Comparison of ENCODE assay signal across 20 mouse cellular contexts in genomic region chr11:85737227-85737626, GRCm38 (mm10).
DNase-seq lines count a peak whose midpoint lies in the region; ATAC-seq and TF ChIP-seq lines count a peak whose summit lies in the region.
"Had no signal": no experiment of that assay in that cellular context is flagged by ENCODE, and none has a peak within 500 bp of the region (broad histone marks: within the 10 kb centered on the region; RNA-seq: fewer than 3 reads in every experiment).

No protein-coding gene starts in this region.

- 21% methylated on average over 9 of the region's 9 CpGs for WGBS in lung, embryonic 15.5 days
- WGBS in lung, adult 2 months, result 61% methylated on average over 9 of the region's 9 CpGs
- 26% methylated on average over 9 of the region's 9 CpGs for WGBS in stomach, embryonic 16.5 days

- peak overlapping the region; percentile 77 for H3K27ac ChIP-seq in gastrocnemius, adult 2 months
- peak overlapping the region; percentile 94 for H3K27ac ChIP-seq in lung, embryonic 15.5 days
- peak overlapping the region; percentile 50; the same call in 1 of the 2 replicates for H3K27ac ChIP-seq in stomach, embryonic 16.5 days (ENCODE audit: low read length)
- H3K27ac ChIP-seq: heart, adult 2 months; hindbrain, embryonic 13.5 days; midbrain, embryonic 12.5 days had no signal

- no peak overlapping the region for H3K4me3 ChIP-seq in gastrocnemius, adult 2 months
- no peak overlapping the region for H3K4me3 ChIP-seq in lung, embryonic 15.5 days
- H3K4me3 ChIP-seq in lung, adult 2 months (replicated peaks; ENCODE audit: extremely low read depth, low read depth, low read length), result no peak overlapping the region
- H3K4me3 ChIP-seq in stomach, embryonic 16.5 days (replicated peaks; ENCODE audit: low read length), result no peak overlapping the region
- H3K4me3 ChIP-seq: embryonic facial prominence, embryonic 13.5 days; heart, adult 2 months; hindbrain, embryonic 13.5 days; midbrain, embryonic 12.5 days had no signal

- no peak overlapping the region for H3K4me2 ChIP-seq in lung, embryonic 15.5 days
- no peak overlapping the region for H3K4me2 ChIP-seq in stomach, embryonic 16.5 days (ENCODE audit: low read depth, low read length)
- H3K4me2 ChIP-seq: embryonic facial prominence, embryonic 13.5 days; hindbrain, embryonic 13.5 days; liver, embryonic 11.5 days; midbrain, embryonic 12.5 days had no signal

- no peak overlapping the region for H3K9ac ChIP-seq in lung, embryonic 15.5 days
- no peak overlapping the region for H3K9ac ChIP-seq in stomach, embryonic 16.5 days (ENCODE audit: low read length)
- H3K9ac ChIP-seq: embryonic facial prominence, embryonic 13.5 days; hindbrain, embryonic 13.5 days; midbrain, embryonic 12.5 days had no signal

- TF ChIP-seq POLR2A in lung, adult 2 months (IDR thresholded peaks at IDR 0.05; ENCODE audit: borderline replicate concordance, extremely low read depth, low read depth, low read length), result no peak

- no peak for TF ChIP-seq CTCF in gastrocnemius, adult 2 months (IDR thresholded peaks at IDR 0.05)
- TF ChIP-seq CTCF in lung, adult 2 months (IDR thresholded peaks at IDR 0.05; ENCODE audit: insufficient read depth, low read length), result no peak

- no peak for DNase-seq in gastrocnemius, adult 2 months
- DNase-seq in gastrocnemius, postnatal 4 days (ENCODE audit: low spot score in 2 of 2), result no peak
- no peak for DNase-seq in lung, adult 2 months
- peak; percentile 72 for DNase-seq in forelimb bud, embryonic 11.5 days (ENCODE audit: low read depth, low spot score)
- DNase-seq in frontal cortex, postnatal 10 days (ENCODE audit: low spot score in 2 of 2), result no peak
- DNase-seq: adrenal gland, postnatal 36 days; cerebellum, adult 9-11 months; heart, adult 2 months; kidney, adult 9 months; layer of hippocampus, adult 9-11 months; lung, postnatal 4 days; thymus, adult 18-20 months had no signal

- H3K27me3 ChIP-seq in lung, embryonic 15.5 days, result no peaks in the 10 kb centered on the region
- H3K27me3 ChIP-seq in stomach, embryonic 16.5 days (ENCODE audit: control insufficient read depth, insufficient read depth, low read length), result no peaks in the 10 kb centered on the region
- H3K27me3 ChIP-seq: embryonic facial prominence, embryonic 13.5 days had no signal

- H3K9me3 ChIP-seq in lung, embryonic 15.5 days, result no peaks in the 10 kb centered on the region
- no peaks in the 10 kb centered on the region for H3K9me3 ChIP-seq in stomach, embryonic 16.5 days (replicated peaks; ENCODE audit: control insufficient read depth, low read length)
- H3K9me3 ChIP-seq: embryonic facial prominence, embryonic 13.5 days; hindbrain, embryonic 13.5 days; midbrain, embryonic 12.5 days had no signal

- intact Hi-C loops in gastrocnemius, adult 2 months (cut with DNase I), result no loop called here

- H3K36me3 ChIP-seq in lung, embryonic 15.5 days, result no peaks in the 10 kb centered on the region
- H3K36me3 ChIP-seq in stomach, embryonic 16.5 days (ENCODE audit: control insufficient read depth, insufficient read depth, low read length), result no peaks in the 10 kb centered on the region
- H3K36me3 ChIP-seq: embryonic facial prominence, embryonic 13.5 days; hindbrain, embryonic 13.5 days; midbrain, embryonic 12.5 days had no signal

- peak; percentile 63 for ATAC-seq in lung, embryonic 15.5 days (ENCODE audit: borderline replicate concordance, extremely low read depth, low FRiP score, low TSS enrichment)
- peak; percentile 80; the same call in 1 of the 2 replicates for ATAC-seq in stomach, embryonic 16.5 days (ENCODE audit: insufficient read depth, low FRiP score)
- ATAC-seq in CD4-positive, CD25-positive, alpha-beta regulatory T cell, adult 4 months, result no peak
- ATAC-seq: activated CD4-positive, CD25-positive, alpha-beta regulatory T cell, adult 4 months had no signal

- H3K4me1 ChIP-seq in lung, embryonic 15.5 days, result peaks cover 73% of the 10 kb centered on the region
- H3K4me1 ChIP-seq in lung, adult 2 months (ENCODE audit: control insufficient read depth, insufficient read depth, low read length), result peaks cover 8% of the 10 kb centered on the region
- peaks cover 29% of the 10 kb centered on the region for H3K4me1 ChIP-seq in stomach, embryonic 16.5 days (ENCODE audit: control insufficient read depth, insufficient read depth, low read length)
